Mouse (Mus musculus) mouse embryonic stem cell (cell line): ENCODE measurements around the gene Emc8.

Experiments
- in situ Hi-C, 2 experiments: fragments of 300-500 bp; cut with MboI; formaldehyde crosslinking; loops; 1 replicate in 1 of 2; 3 replicates in 1 of 2; pipeline ENCODE4 v1.14.3; 2019 to 2020; ENCODE audit warnings: low sequenced_read_pairs in 2 of 2, low pct_unique_long_range_greater_than_20kb in 1 of 2, mixed read lengths in 1 of 2; ENCODE audit not compliant: unreplicated experiment in 1 of 2

Gene Emc8

DNA sequence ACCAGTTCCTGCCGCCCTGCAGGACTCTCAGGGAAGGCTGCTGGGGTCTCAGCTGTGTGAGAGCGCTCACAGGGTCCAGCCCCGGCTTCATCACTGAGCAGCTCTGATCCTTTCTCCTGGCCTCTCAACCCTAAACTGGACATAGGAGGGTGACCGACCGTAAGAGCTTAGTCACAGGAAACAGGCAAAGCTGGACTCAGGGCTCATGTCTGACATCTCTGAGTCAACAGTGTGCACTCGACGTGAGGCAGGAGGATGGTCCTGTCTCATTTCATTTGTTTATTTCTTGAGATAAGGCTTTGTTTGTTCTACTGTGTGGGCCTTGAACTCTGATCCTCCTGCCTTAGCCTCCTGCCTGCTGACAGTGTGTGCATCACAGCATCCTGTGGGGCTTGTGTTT is 47.9 kb downstream of the Emc8 start:
- in situ Hi-C loops = no loop called here

DNA sequence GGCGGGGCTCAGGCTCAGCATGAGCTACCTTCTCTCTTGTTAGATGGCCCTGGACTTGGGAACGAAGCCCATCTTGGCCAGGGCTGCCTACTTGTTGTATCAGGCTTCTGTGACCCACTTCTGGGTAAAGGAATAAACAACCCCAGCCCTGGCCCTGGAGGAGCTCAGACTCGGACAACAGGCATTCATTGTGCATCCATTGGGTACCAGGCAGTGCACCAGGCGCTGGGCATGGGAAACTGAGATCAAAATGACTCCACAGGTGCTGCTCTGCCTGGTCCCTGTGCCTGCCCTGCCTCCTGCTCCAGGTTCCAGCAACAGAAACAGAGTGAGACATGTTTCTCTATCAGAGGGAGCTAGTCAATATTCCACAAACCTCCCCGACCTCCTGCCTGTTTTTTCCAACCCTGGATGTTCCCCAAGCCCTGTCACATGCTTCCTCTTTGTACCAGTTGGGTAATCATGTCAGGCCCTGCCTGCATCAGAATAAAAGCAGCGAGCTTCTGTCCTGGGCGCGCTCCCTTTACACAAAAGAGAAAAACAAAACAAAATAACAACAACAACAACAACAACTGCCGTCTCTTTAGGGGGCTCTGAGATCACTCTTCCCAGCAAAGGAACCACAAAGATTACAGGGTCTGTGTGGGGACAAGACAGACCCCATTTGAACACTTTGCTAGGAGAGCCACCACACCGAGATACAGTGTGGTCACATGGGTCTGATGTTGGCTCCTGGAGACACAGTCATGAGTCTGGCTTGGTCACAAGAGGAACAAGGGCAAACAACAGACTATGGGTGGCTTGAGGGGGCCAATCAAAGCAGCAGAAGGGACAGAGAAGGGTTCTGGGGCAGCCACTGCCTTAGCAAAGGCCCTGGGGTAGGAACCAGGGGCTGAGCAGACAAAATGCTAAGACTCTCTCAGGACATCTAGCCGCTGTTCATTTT is 48.9 kb downstream of the Emc8 start:
- in situ Hi-C loops = no loop called here

DNA sequence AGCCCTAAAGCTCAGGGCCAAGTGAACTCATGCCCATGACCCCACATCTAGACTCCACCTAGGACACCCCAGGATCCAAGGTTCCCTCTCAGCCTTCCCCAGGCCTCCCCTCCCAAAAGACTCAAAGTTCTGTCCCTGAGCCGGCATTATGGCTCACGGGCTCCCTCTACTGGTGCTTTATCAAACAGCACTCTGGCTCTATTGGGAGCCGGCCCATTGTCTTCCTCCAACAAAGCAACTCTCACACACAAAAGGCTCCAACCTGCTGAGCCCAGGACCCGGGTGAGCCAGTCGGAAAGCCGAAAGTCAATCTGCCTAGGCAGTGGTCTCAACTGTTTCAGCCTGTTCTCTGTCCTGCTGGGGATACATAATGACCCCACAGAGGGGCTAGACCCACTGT is 50.3 kb downstream of the Emc8 start:
- in situ Hi-C loops = no loop called here

DNA sequence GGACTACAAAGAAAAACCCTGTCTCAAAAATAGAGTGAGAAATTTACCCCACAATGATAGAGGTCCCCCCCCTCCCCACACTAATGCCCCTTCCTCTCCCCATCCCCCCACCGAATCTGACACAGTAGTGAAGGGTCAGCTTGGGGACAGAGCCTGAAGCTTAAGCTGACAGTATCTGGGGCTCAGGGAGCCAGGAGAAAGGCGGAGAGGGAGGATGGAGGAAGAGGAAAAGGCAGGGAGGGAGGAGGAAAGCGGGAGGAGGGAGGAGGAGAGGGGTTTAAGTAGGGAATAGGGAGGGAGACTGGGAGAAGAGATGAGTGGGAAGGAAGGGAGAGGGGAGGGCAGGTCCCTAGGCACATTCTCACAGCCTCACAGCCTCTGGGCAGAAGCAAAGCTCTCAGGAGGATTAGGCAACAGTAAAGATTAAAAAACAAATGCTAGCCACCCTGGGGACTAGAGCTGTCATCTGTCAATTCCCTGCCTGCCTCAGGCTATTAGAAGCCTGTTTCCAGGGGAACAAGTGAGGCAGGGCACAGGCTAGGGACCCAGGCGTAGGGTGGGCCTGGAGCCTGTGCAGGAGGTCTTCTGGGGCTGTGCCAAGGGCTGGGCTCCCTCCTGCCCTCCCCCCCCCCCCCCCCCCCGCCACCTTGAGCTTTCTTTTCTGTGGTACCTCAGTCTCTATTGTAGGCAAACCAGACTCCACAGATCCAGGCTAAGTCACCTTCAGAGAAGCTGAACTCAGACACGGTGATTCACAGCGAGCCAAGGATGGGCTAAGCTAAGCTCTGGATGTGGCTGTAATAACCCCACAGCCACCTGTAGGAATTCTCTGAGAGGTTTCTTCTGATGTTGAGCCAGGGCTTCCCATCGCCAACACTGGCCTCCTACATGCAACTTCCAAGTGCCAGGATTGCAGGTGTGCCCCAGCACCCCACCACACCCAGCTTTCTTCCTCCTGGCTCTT is 51.4 kb downstream of the Emc8 start:
- in situ Hi-C loops = no loop called here

DNA sequence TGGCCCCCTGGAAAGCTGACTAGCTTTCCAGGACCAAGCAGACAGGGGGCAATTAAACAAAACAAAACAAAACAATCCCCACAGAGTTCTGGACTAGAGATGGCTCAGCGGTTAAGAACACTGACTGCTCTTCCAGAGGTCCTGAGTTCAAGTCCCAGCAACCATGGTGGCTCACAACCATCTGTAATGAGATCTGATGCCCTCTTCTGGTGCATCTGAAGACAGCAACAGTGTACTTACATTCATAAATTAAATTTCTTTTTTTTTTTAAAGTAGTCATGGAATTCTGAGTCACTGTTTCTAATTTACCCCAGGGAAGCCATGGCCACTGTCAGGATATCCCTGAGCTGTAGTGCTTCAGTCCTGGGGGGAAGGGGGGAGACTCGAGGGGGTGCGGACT is 53.9 kb downstream of the Emc8 start:
- in situ Hi-C loops = loop anchor here in 1 of 2 experiments (5.0 kb wide), 1 partner anchor 292 kb away; no protein-coding TSS in a partner anchor

DNA sequence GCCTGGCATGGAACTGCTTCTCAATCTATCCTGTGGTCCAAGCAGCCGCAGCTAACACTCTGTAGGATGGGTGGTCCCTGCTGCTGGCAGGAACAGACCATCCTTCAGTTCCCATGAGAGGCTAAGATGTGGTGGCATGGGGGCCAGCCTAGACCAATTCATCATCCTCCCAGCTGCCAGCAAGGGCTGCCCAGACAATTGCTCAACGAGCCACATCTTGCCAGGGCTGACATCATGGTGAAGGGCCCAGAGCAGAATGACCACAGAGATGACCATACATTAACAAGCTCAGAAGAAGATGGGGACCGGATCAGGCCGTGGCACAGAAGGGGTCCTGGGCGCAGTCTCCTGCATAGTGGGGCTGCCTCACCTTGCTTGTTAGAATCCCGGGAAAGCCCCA is 57.5 kb downstream of the Emc8 start:
- in situ Hi-C loops = loop anchor here in 1 of 2 experiments (5.0 kb wide), 1 partner anchor 289 kb away; no protein-coding TSS in a partner anchor

DNA sequence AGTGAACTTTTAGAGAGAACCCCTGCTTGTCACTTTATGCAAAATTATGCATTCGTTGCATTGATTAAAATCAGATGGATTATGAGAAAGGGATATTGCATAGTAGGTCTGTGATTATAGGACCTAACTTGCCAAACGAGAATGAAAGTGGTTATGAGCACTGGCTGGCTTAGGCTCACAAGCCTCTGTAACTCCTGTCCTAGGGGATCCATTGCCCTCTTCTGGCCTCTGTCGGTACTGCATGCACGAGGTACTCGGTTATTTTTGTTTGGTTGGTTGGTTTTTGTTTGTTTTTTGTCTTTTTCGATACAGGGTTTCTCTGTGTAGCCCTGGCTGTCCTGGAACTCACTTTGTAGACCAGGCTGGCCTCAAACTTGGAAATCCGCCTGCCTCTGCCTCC is 60.5 kb downstream of the Emc8 start:
- in situ Hi-C loops = no loop called here

DNA sequence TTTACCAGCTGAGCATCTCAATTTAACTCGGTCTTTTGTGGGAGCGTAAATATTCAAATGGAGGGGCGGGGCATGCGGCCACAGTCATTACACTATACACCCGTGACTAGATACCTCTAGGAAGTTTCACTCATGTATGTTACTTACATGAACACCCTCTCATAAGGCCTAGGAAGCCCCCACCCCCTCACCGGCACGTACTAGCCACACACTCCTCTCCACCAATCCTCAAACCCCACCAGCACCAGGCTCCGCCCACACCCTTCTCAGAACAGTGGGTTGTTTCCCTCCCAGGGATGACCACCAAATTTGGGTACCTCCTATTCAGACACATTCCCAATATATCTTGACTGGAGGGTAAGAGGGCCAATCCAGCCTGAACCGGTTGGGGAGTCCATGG is 60.9 kb downstream of the Emc8 start:
- in situ Hi-C loops = no loop called here
